Mouse (Mus musculus): Measurements from ENCODE around the gene Pigh. TPM values are rescaled to one million over a fixed set of nuclear protein-coding genes. Genes with fewer than 3 reads are reported as not detected.
A peak's percentile ranks its signal among the peaks of the same experiment; 100 is the strongest.

Gene Pigh
- total RNA-seq, 2 experiments from 2014 or later: 13.6 to 14.7 TPM

- no peak for ATAC-seq (replicated peaks; ENCODE audit: poor library complexity, severe bottlenecking)
Observed at GRCm38 (mm10) chr12:79068306-79068705, 21.1 kb downstream of the Pigh start.

GRCm38 (mm10) chr12:79067526-79067925 is 21.9 kb downstream of the Pigh start:
- ATAC-seq (replicated peaks; ENCODE audit: poor library complexity, severe bottlenecking): no peak

GRCm38 (mm10) chr12:79066431-79066830 is 23.0 kb downstream of the Pigh start:
- no peak for ATAC-seq (replicated peaks; ENCODE audit: poor library complexity, severe bottlenecking)

GRCm38 (mm10) chr12:79064451-79064850 is 25.0 kb downstream of the Pigh start:
- ATAC-seq (replicated peaks; ENCODE audit: poor library complexity, severe bottlenecking): no peak

- peak; percentile 94 for ATAC-seq (replicated peaks; ENCODE audit: poor library complexity, severe bottlenecking)
Observed at GRCm38 (mm10) chr12:79060766-79061652, 28.4 kb downstream of the Pigh start.

- no peak for ATAC-seq (replicated peaks; ENCODE audit: poor library complexity, severe bottlenecking)
Observed at GRCm38 (mm10) chr12:79060134-79060533, 29.3 kb downstream of the Pigh start.

GRCm38 (mm10) chr12:79059573-79059972 is 29.9 kb downstream of the Pigh start:
- no peak for ATAC-seq (replicated peaks; ENCODE audit: poor library complexity, severe bottlenecking)

GRCm38 (mm10) chr12:79055276-79055675 is 34.2 kb downstream of the Pigh start:
- ATAC-seq (replicated peaks; ENCODE audit: poor library complexity, severe bottlenecking): peak; percentile 17; the same call in 1 of the 2 replicates

GRCm38 (mm10) chr12:79052073-79052472 is 37.4 kb downstream of the Pigh start:
- ATAC-seq (replicated peaks; ENCODE audit: poor library complexity, severe bottlenecking): no peak

GRCm38 (mm10) chr12:79050545-79051212 is 38.8 kb downstream of the Pigh start:
- ATAC-seq (replicated peaks; ENCODE audit: poor library complexity, severe bottlenecking): peak; percentile 67

- no peak for ATAC-seq (replicated peaks; ENCODE audit: poor library complexity, severe bottlenecking)
Observed at GRCm38 (mm10) chr12:79049807-79050206, 39.6 kb downstream of the Pigh start.

GRCm38 (mm10) chr12:79048898-79049297 is 40.6 kb downstream of the Pigh start:
- no peak for ATAC-seq (replicated peaks; ENCODE audit: poor library complexity, severe bottlenecking)

- ATAC-seq (replicated peaks; ENCODE audit: poor library complexity, severe bottlenecking): no peak
Observed at GRCm38 (mm10) chr12:79047203-79047602, 42.2 kb downstream of the Pigh start.

GRCm38 (mm10) chr12:79046171-79046570 is 43.3 kb downstream of the Pigh start:
- no peak for ATAC-seq (replicated peaks; ENCODE audit: poor library complexity, severe bottlenecking)

- no peak for ATAC-seq (replicated peaks; ENCODE audit: poor library complexity, severe bottlenecking)
Observed at GRCm38 (mm10) chr12:79044668-79045067, 44.8 kb downstream of the Pigh start.

GRCm38 (mm10) chr12:79041436-79041835 is 48.0 kb downstream of the Pigh start:
- no peak for ATAC-seq (replicated peaks; ENCODE audit: poor library complexity, severe bottlenecking)

GRCm38 (mm10) chr12:79040201-79040827 is 49.1 kb downstream of the Pigh start:
- no peak for ATAC-seq (replicated peaks; ENCODE audit: poor library complexity, severe bottlenecking)

- no peak for ATAC-seq (replicated peaks; ENCODE audit: poor library complexity, severe bottlenecking)
Observed at GRCm38 (mm10) chr12:79039708-79040107, 49.7 kb downstream of the Pigh start.

- ATAC-seq (replicated peaks; ENCODE audit: poor library complexity, severe bottlenecking): no peak
Observed at GRCm38 (mm10) chr12:79035349-79035748, 54.1 kb downstream of the Pigh start.

GRCm38 (mm10) chr12:79034331-79034730 is 55.1 kb downstream of the Pigh start:
- ATAC-seq (replicated peaks; ENCODE audit: poor library complexity, severe bottlenecking): no peak
